Mouse (Mus musculus): ENCODE measurements at regions not wholly inside any gene's neighbourhood (a gene's known extent, or its start where the extent isn't known, plus 50 kb on each side); places are given as distances from the start of the nearest gene placed in this dataset. TPM values are rescaled to one million over a fixed set of nuclear protein-coding genes. Genes with fewer than 3 reads are reported as not detected.

Small RNAs in the stretch of these regions (microRNA-seq; reads per million reads assigned to microRNA genes)
- gene Mir6365 (ENCODE audit: borderline number of aligned reads): not detected
